Mouse (Mus musculus) heart, embryonic 16.5 days (tissue): ENCODE measurements around the gene Spef1. TPM values are rescaled to one million over a fixed set of nuclear protein-coding genes. Genes with fewer than 3 reads are reported as not detected.

Experiments
- ATAC-seq: fragments of 200-750 bp; cut with Nextera tagmentation; replicated peaks from 2 replicates; pipeline ENCODE4 v1.8.0; 2017; ENCODE audit warnings: moderate number of reproducible peaks; ENCODE audit not compliant: insufficient read depth, low FRiP score; ENCODE audit errors: extremely low read depth
- H3K27ac ChIP-seq: fragments of 300-500 bp; sonication (generic); 2 replicates; pipeline ENCODE4 v1.5.1; 2014; ENCODE audit warnings: mild to moderate bottlenecking, low read length, control low read depth, moderate library complexity
- H3K27me3 ChIP-seq: fragments of 300-500 bp; sonication (generic); 2 replicates; pipeline ENCODE4 v1.6.1; 2014; ENCODE audit warnings: low read length, mixed read lengths; ENCODE audit not compliant: control insufficient read depth, insufficient read depth
- H3K36me3 ChIP-seq: fragments of 300-500 bp; sonication (generic); 2 replicates; pipeline ENCODE4 v1.6.1; 2014; ENCODE audit not compliant: control insufficient read depth, insufficient read depth
- H3K4me1 ChIP-seq: fragments of 300-500 bp; sonication (generic); 2 replicates; pipeline ENCODE4 v1.6.1; 2014; ENCODE audit warnings: low read length, mixed read lengths; ENCODE audit not compliant: control insufficient read depth, insufficient read depth
- H3K4me2 ChIP-seq: fragments of 300-500 bp; sonication (generic); 2 replicates; pipeline ENCODE4 v1.6.1; 2014; ENCODE audit warnings: low read depth, mild to moderate bottlenecking, control low read depth, low read length
- H3K4me3 ChIP-seq: fragments of 300-500 bp; sonication (generic); 2 replicates; pipeline ENCODE4 v1.5.1; 2014; ENCODE audit warnings: mild to moderate bottlenecking, control low read depth, low read length
- H3K9ac ChIP-seq: fragments of 300-500 bp; sonication (generic); 2 replicates; pipeline ENCODE4 v1.6.1; 2014; ENCODE audit warnings: low read length, control low read depth
- H3K9me3 ChIP-seq: fragments of 300-500 bp; sonication (generic); replicated peaks from 2 replicates; pipeline ENCODE4 v1.6.1; 2016; ENCODE audit warnings: low read length; ENCODE audit not compliant: control insufficient read depth
- WGBS: fragments of 180-500 bp; shearing (Covaris S2); extraction: QIAGEN DNeasy Blood & Tissue Kit; methylation state at CpG from one replicate; pipeline ENCODE4 v1.1.7; 2014; 5-methylcytosine and 5-hydroxymethylcytosine counted together
- polyA plus RNA-seq: library from polyadenylated mRNA; unstranded; fragments of >200 nt; fragmentation: Nextera tagmentation; extraction: Ambion mirVana; gene quantifications from 2 replicates; pipeline ENCODE4 v1.2.1, GENCODE M21; 2015

The Spef1 gene
- polyA plus RNA-seq, 1 experiment from 2014 or later: 2.0 TPM

DNA sequence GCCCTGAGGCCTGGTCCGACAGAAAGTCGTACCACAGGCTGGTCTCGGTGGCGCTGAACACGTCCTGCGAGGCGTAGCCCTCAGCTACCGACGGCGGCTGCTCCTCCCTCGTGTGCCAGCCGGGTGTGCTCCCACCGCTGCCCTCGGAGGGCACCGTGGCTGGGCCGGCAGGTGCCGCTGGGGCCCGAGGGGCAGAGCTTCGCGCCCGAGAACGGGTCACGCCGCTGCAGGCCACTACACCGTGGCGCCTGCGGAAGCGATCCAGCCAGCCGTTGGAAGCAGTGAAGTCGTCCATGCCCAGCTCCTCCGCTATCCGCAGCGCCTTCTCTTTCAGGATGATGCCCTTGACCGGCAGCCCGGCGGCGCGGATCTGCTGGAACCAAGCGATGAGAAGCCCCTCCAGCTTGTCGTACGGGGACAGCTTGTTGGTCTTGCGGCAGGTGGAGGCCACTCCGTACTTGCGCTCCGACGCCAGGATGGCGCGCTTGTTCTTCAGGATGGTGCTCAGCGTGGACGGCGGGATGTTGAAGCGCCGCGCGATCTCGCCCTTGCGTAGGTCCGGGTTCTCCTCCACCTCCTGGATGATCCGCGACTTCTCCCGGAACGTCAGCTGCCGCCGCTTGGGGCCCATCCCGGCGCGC lies 7.7 kb downstream of the Spef1 start:
- Histone ChIP-seq H3K27me3 (no peaks in the 10 kb centered on the region), H3K9ac (peak overlapping the region; percentile 95), H3K9me3 (no peaks in the 10 kb centered on the region), H3K4me1 (peaks cover 29% of the 10 kb centered on the region), H3K27ac (peak overlapping the region; percentile 83), H3K4me3 (peak overlapping the region; percentile 79), H3K36me3 (no peaks in the 10 kb centered on the region), H3K4me2 (peak overlapping the region; percentile 96)
- WGBS: under 1% methylated on average over 66 of the region's 67 CpGs
- ATAC-seq: peak; percentile 49

DNA sequence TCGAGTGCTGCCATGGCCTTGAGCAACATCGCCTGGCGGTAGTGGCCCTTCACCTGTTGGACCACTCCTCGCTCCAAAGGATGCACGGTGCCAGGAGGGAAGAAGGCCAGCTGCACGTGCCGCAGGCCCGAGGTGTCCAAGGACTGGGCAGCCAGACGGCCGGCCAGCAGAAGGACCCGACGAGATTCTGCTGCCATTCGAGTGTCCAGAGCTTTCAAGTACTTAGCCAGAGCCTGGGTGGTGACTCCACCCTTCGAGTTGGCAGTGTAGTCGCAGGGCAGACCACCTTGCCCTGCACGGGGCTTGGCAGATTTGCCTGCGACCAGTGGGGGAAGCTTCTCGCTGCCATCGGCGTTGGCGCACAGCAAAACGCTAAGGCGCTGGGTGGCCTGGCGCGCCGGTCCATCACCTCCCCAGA lies 8.2 kb downstream of the Spef1 start:
- ATAC-seq: no peak
- Histone ChIP-seq H3K4me1 (peaks cover 34% of the 10 kb centered on the region), H3K27me3 (no peaks in the 10 kb centered on the region), H3K4me2 (peak overlapping the region; percentile 96), H3K27ac (no peak overlapping the region; the same call in 1 of the 2 replicates), H3K9ac (peak overlapping the region; percentile 95), H3K36me3 (no peaks in the 10 kb centered on the region), H3K4me3 (peak overlapping the region; percentile 79), H3K9me3 (no peaks in the 10 kb centered on the region)
- WGBS: 31% methylated on average over 26 of the region's 26 CpGs

DNA sequence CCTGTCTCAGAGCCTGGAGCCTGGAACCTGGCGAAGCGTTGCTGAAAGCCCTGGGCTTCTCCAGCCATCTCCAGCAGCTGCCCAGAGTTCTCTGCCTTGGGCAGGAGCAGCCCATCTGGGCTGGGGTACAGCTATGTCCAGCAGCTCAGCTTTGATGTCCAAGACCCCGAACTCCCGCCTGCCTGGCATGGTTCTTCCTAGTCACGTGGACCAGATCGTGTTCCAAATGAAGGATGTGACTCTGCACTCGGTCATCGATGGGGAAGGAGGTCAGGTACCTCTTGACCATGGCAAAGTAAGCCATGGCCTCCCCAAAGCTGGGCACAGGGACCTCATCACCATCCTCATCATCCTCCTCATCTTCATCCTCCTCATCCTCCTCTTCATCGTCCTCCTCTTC lies 9.2 kb downstream of the Spef1 start:
- no peak overlapping the region for H3K27ac ChIP-seq
- ATAC-seq: no peak

DNA sequence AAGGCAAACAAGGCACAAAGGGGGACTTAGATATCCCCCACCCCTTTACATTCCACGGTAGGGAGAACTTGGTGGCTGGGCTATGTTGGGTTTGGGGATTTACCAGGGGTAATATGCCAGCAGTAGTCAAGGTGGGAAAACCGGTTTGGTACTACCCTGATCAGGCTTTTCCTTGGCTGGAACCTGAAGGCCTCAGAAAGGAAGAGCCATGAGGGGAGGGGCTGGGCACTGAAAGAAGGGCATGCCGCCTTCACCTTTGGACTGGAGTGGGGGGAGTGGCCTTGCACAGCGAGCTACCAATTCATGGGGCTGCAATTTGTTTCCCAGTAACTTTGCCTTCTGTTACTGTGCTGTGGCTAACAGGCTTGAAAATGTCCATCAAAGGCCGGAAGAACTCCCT lies 10.6 kb downstream of the Spef1 start:
- Histone ChIP-seq H3K4me2 (peak overlapping the region; percentile 96; the same call in 1 of the 2 replicates), H3K27ac (no peak overlapping the region), H3K4me1 (peaks cover 34% of the 10 kb centered on the region), H3K27me3 (peaks cover 22% of the 10 kb centered on the region), H3K9me3 (no peaks in the 10 kb centered on the region), H3K4me3 (no peak overlapping the region), H3K36me3 (no peaks in the 10 kb centered on the region), H3K9ac (no peak overlapping the region)
- no peak for ATAC-seq
- WGBS: 52% methylated on average over 5 of the region's 5 CpGs

More for the DNA sequence above, 9.2 kb downstream of the Spef1 start:
- H3K4me2 ChIP-seq: peak overlapping the region; percentile 96
- peak overlapping the region; percentile 45 for H3K9ac ChIP-seq
- peaks cover 8% of the 10 kb centered on the region for H3K27me3 ChIP-seq
- H3K36me3 ChIP-seq: no peaks in the 10 kb centered on the region
- peaks cover 34% of the 10 kb centered on the region for H3K4me1 ChIP-seq
- WGBS: 81% methylated on average over 9 of the region's 9 CpGs
- peak overlapping the region; percentile 79 for H3K4me3 ChIP-seq
- no peaks in the 10 kb centered on the region for H3K9me3 ChIP-seq

DNA sequence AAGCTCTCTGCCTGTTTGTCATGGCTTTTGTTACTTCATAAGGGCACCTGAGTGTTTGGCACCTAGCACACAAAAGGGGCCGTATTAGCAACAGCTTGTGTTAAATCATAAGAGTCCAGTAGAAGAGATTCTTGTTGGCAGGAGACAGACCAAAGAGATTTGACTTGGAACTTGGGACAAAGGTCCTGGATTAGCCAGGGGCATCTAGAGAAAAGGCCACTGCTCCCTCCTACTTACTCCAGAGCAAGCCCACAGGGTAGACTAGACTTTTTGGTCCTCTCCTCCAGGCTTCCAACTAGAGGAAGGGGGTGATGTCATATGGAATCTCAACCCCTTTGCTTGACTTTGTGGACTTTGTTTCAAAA lies 11.2 kb downstream of the Spef1 start:
- no peak for ATAC-seq
- H3K36me3 ChIP-seq: no peaks in the 10 kb centered on the region
- H3K4me3 ChIP-seq: no peak overlapping the region
- H3K9me3 ChIP-seq: no peaks in the 10 kb centered on the region
- no peak overlapping the region for H3K27ac ChIP-seq
- H3K4me1 ChIP-seq: peaks cover 34% of the 10 kb centered on the region
- H3K9ac ChIP-seq: no peak overlapping the region
- peaks cover 24% of the 10 kb centered on the region for H3K27me3 ChIP-seq
- 80% methylated on average over 1 of the region's 1 CpGs for WGBS
- no peak overlapping the region for H3K4me2 ChIP-seq

DNA sequence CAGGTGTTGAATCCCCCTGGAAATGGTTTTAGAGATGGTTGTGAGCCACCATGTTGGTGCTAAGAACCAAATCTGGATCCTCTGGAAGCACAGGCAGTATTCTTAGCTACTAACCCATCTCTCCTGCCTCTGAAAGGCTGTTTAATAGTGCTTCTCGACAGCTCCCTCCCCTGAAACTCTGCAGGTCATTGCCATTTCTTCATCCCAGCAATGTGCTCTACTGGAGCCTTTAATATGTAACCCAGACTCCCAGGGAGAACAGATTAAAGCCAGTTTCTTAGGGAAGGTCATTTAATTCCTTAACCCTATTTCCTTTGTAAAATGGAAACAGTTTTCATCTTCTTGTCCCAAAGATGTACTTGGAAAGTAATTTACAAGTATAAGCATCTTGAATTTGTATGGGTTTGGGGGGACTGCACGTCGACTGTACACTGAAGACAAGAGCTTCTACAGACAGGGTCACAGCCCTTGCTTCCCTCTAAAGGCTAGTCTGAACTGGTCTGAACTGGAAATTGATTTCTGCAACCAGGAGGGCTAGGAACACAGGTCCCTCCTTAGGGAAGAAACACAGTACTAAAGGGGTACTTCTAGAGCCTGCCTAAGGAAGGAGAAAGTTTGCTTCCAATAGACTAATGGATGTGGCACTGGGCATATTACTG lies 11.7 kb downstream of the Spef1 start:
- H3K4me2 ChIP-seq: no peak overlapping the region

DNA sequence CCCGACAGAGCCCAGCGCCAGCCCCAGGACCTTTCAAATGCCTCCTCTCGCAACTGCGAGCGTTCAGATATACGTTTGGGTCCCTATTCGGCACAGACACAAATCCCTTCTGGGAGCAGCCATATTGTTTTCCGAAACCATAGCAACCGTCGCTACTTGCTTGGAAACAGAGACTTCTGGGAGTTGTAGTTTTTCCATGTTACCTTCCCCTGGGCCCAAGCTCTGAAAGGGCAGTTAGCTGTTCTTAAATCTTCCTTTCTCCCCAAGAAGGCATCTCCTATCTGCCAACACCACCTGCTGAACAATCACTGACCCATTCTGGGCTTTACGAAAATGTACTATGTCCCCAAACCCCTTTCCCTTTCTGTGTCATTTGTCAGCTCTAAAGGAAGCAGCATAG lies 12.4 kb downstream of the Spef1 start:
- peak overlapping the region; percentile 41 for H3K4me3 ChIP-seq
- WGBS: 6% methylated on average over 11 of the region's 11 CpGs
- ATAC-seq: no peak; the same call in 1 of the 2 replicates
- no peak overlapping the region for H3K27ac ChIP-seq
- peak overlapping the region; percentile 67 for H3K4me2 ChIP-seq
- H3K27me3 ChIP-seq: peaks cover 32% of the 10 kb centered on the region
- H3K9me3 ChIP-seq: no peaks in the 10 kb centered on the region
- no peaks in the 10 kb centered on the region for H3K36me3 ChIP-seq
- H3K4me1 ChIP-seq: peaks cover 34% of the 10 kb centered on the region
- H3K9ac ChIP-seq: no peak overlapping the region

More for the DNA sequence above, 11.7 kb downstream of the Spef1 start:
- no peak overlapping the region for H3K27ac ChIP-seq
- no peak for ATAC-seq
- WGBS: 75% methylated on average over 3 of the region's 3 CpGs
- peaks cover 29% of the 10 kb centered on the region for H3K27me3 ChIP-seq
- no peak overlapping the region for H3K9ac ChIP-seq
- H3K9me3 ChIP-seq: no peaks in the 10 kb centered on the region
- no peaks in the 10 kb centered on the region for H3K36me3 ChIP-seq
- H3K4me1 ChIP-seq: peaks cover 34% of the 10 kb centered on the region
- no peak overlapping the region for H3K4me3 ChIP-seq

DNA sequence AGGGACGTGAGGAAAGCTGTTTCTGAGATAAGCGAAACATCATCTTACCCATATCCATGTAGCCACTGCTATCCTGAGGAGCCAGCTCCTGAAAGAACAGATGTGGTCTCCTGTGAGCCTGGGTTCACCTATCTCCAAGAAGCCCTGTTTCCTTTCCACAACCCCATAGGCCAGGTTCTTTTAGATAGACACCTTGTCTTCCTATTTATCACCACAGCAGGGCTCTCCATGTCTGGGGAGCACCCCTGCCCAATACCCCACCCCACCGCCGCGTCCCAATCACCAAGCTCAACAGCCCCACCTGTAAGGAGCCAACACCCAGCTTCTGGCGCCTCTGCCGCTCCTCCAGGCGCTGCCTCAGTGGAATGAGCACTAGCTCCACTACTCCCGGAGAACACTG lies 14.8 kb downstream of the Spef1 start:
- peaks cover 18% of the 10 kb centered on the region for H3K4me1 ChIP-seq
- no peak for ATAC-seq
- WGBS: 48% methylated on average over 9 of the region's 9 CpGs
- H3K9ac ChIP-seq: no peak overlapping the region
- peaks cover 32% of the 10 kb centered on the region for H3K27me3 ChIP-seq
- no peaks in the 10 kb centered on the region for H3K36me3 ChIP-seq
- H3K4me2 ChIP-seq: no peak overlapping the region
- no peak overlapping the region for H3K27ac ChIP-seq
- H3K9me3 ChIP-seq: 0 out of 2 replicates have a peak, but pooled peaks cover under 1% of the 10 kb centered on the region
- H3K4me3 ChIP-seq: no peak overlapping the region

DNA sequence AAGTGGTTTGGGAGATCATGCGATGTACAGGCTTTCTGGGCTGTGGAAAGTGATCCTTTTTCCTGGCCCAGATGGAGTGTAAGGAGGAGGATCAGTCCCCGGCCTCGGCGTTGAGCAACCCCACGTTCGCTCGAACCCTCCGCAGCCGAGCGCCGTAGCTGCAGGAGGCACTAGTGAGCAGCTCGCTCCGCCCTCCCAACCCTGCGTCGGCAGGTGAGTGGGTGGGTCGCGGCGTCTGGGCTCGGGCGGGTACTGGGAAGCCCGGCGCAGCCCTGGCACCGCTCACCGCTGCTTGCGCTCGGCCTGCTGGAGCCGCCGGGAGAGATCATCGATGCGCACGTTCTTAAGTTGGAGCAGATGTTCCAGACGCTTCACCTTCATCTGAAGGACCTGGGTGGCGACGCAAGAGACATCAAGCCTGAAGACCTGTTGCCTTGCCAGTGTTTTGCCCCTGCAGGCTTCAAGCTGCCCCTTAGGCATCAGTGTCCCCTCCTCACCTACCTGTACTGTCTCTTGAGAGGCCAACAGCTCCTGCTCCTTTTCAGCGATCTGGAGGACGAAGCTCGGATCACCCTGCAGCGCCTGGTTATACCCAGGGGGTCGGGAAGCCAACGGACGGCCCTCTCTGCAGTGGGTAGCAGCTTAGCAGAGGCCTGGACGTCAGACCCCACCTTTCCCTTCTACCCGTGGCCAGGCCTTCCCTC lies 15.5 kb downstream of the Spef1 start:
- peak overlapping the region; percentile 33 for H3K4me3 ChIP-seq
- WGBS: 11% methylated on average over 43 of the region's 43 CpGs
- H3K27ac ChIP-seq: no peak overlapping the region
- no peak for ATAC-seq
- H3K27me3 ChIP-seq: peaks cover 32% of the 10 kb centered on the region
- H3K9me3 ChIP-seq: 0 out of 2 replicates have a peak, but pooled peaks cover 3% of the 10 kb centered on the region
- no peak overlapping the region for H3K9ac ChIP-seq
- peaks cover 10% of the 10 kb centered on the region for H3K4me1 ChIP-seq
- H3K36me3 ChIP-seq: no peaks in the 10 kb centered on the region
- peak overlapping the region; percentile 58 for H3K4me2 ChIP-seq
